Mouse (Mus musculus): ENCODE results near the gene Hcn4. TPM values are rescaled to one million over a fixed set of nuclear protein-coding genes. Genes with fewer than 3 reads are reported as not detected.

Hcn4 gene
- total RNA-seq, 4 experiments from 2014 or later = 5.5 to 11.1 (median 7.2) TPM

DNA sequence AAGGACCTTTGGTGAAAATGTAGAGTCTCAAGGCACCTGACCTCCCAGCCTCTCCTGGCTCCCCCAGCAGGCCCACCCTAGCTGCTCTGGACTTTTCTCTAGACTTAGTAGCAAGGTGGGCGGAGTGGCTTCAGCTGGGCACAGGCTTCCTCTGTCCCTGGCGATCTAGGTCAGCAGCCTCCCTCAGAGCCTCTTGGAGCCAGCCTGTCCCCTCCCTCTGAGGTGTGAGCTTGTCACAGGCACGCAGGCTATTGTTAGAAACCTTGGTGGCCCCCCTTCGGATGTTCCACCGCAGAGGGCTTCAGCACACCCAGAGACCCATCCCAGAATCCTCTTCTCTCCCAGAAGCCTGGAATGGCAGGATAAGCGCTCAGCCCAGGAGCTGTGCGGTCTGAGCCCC, 24.5 kb downstream of the Hcn4 start:
- DNase-seq (ENCODE audit: low spot score) = peak; percentile 49

DNA sequence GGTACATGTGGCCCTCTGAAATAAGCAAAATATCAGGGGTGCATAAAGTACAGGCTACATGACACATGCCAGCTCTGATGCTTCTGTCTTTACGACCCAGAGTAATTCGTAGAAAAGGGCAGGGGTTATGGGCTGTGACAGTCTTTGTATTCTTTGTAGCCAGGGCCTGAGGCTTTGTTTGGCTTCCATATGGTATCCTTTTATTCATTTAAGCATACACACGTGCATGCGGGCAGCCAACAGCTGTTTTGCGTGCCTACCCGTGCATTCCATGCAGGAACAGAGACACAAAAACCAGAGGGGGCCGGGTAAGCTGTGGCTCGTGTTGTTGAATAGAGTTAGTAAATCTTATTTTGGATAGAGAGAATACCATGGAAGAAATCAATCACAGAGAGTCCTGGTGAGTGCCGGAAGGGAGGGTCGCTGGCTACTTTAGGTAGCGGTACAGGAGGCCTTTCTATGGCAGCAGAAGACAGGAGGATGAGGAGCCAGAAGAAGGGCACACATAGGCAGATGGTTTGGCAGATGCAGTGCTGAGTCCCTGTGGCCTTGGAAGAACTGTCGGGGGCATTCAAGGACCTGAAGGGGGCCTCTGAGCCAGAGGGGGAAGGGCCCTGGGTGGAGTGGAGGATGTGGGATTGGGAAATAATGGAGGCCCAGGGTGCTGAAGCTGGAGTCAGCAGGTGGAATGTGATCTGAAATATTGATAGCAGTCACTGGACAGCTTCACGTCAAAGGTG, 26.5 kb downstream of the Hcn4 start:
- DNase-seq (ENCODE audit: low spot score) = no peak

DNA sequence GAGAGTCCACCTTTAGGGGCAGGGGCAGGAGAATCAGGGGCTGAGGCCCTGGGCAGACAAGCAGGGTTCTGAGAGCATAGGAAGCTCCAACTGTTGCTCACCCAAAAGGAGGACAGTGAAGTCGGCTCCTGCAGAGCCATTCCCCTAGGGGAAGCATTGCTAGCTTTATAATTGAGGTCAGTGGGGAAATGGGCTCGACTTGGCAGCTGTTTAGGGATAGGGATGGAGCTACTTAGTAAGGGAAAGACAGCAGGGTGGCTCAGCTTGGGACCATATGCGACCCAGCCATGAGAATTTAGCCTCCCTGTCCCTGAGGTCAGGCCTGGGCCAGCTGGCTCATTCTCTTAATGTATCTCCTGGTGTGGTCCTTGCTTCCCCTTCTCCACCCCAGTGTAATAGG, 31.7 kb downstream of the Hcn4 start:
- no peak for DNase-seq (ENCODE audit: low spot score)

- DNase-seq (ENCODE audit: low spot score) = no peak
Observed at GRCm38 (mm10) chr9:58859080-58859635, 35.9 kb downstream of the Hcn4 start.

GRCm38 (mm10) chr9:58863826-58864225, 40.6 kb downstream of the Hcn4 start:
- DNase-seq (ENCODE audit: low spot score) = no peak

DNA sequence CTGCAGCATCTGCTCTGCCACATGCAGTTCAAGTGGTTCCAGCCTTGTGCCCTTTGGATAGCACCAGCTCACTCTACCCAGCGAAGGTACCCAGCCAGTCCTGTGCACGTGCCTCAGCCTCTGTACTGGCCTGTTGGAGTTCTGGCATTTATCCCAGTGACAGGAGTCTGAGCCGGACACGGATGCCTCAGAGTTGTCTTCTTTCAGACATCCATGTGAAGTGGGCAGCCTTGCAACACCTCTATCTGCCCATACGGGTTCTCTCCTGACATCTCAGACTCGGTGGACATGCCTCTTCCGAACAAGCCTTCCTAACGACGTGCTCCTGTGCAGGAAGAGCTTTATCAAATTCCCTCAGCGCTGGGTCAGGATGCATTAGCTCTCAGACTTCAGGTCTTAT, 47.9 kb downstream of the Hcn4 start:
- no peak for DNase-seq (ENCODE audit: low spot score)

DNA sequence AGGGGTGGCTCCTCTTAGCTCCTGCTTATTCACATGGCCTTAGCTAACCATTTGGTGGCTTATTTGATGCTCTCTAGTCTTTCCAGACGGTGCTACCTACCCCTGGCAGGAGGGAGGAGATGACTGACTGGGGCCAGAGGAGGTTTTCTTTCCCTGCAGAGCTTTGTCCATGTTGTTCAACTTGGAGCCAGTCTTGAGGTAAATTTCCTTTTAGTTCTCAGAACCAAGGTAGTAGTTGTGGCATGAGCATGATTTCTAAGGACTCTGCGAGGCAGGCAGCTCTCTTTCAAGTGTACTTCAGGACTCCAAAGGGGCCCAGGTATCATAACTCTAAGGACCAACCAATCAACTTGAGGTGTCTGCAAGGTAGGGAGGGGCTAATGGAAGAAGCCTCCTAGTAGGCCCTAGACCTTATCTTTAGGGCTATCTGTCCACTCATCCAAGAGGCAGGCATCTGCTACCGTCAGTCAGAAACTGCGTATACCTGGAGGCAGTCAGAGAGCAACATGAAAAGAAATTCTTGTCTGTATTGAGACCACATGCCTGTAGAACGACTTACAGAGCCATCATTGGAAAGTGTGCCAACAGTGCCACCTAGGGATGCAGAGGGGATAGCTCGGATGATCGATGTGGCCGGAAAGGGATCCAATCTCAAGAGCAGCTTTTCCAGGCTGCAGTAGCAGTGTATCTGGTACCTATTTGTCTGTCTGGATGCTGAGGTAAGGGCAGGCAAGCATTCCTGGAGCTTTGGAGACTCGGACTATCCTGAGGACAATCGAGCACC, 50.5 kb downstream of the Hcn4 start:
- peak; percentile 46 for DNase-seq (ENCODE audit: low spot score)

GRCm38 (mm10) chr9:58874354-58874753, 51.1 kb downstream of the Hcn4 start:
- DNase-seq (ENCODE audit: low spot score) = no peak

DNA sequence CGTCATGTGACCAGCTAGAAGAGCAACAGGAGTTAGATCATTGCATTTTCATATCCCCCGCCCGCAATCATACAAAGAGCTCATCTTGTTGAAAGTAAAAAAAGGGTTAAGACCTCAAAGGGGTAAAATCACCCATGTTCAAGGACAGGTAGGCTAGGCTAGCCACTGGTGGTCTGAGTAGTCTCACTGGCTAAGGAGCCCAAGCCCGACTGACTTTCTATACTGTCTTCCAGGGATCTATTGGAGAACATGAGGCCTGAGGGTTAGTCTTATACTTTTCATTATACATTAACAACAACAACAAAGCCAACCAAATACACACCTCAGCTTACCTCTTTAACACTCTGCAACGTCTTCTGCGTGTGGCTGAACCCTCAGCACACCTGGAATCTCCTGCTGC, 52.2 kb downstream of the Hcn4 start:
- no peak for DNase-seq (ENCODE audit: low spot score)

DNA sequence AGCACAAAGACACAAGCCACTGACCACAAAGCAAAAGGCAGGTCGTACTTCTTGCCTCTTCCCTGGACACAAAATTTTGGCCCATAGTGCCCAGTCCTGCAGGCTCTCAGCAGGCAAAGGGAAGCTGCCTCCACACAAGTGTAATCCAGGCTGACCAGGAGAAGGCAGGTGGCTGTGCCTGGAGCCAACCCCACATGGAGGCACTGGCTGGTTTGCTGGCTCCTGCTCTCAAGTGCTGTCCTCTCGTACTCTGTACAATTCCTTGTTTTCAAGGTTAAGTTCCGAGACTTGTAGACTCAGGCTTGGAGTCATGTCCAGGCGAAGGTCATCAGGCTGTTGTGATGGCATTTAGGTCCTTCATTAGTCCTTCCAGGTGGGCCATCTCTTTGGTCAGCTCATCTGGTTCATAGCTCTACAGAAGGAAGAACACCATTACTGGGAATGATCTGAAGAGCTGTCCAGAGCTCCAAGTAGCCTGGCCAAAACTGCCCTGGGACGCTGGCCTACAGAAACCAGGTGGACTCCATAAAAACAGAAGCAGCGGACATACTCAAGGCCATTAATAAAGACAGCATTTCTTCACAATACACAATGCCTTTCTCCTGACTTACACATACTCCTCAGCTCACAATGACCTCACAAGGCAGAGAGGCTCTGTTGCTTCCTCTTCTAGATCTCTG, 53.9 kb downstream of the Hcn4 start:
- DNase-seq (ENCODE audit: low spot score) = no peak

GRCm38 (mm10) chr9:58879836-58880235, 56.6 kb downstream of the Hcn4 start:
- DNase-seq (ENCODE audit: low spot score) = no peak

GRCm38 (mm10) chr9:58882686-58883085, 59.5 kb downstream of the Hcn4 start:
- DNase-seq (ENCODE audit: low spot score) = no peak

DNA sequence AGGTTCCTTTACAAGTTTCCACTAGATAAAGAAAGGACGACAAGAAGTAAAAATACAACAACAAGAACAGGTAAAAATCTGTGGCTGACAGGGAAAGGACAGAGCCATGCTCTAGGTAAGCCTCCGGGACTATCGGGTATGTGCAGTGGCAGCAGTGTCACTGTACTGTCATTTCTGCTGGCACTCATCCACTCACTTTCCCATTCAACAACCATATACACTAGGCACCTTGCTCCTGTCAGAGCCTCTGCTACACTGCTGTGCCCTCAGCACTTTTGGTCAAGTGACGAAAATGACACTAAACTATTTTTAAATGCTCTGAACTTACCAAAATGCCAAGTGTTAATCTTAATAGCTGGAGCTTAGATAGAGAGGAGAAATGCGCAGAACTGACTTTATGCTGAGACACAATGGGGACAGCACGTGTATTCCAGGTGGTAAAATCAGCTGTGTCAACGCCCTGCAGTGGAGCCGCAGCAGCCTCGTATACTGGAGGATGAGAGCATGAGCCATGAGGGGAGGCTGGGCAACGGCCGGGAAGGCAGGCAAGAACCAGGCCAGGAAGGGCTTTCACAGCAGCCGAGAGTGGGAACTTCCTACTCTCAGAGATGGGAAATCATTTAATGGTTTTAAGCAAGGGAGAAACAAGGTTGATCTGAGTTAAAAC, 66.7 kb downstream of the Hcn4 start:
- DNase-seq (ENCODE audit: low spot score) = no peak

GRCm38 (mm10) chr9:58890893-58891292, 67.7 kb downstream of the Hcn4 start:
- no peak for DNase-seq (ENCODE audit: low spot score)

- DNase-seq (ENCODE audit: low spot score) = no peak
Observed at GRCm38 (mm10) chr9:58891840-58892640, 68.8 kb downstream of the Hcn4 start.

DNA sequence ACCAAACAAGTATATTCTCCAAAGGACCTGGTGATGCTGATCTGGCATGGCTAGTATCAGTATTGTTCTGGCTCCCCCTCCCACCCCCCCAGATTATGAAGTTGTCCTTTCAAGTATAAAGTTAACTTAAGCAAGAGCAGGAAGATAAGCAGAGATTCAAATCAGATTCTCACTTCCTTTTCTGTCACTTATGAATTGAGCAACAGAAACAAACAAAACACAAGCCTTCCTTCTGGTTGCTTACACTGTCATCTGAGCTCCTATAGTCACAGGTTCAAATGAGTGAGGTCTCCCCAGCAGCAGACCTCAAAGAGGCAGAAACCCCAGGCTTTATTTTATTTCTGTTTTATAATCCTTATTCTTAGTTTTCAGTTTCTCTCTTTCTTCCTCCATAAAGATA, 76.4 kb downstream of the Hcn4 start:
- DNase-seq (ENCODE audit: low spot score) = no peak

- peak; percentile 42 for DNase-seq (ENCODE audit: low spot score)
Observed at GRCm38 (mm10) chr9:58902869-58903585, 79.8 kb downstream of the Hcn4 start.

Data from heart, adult 8-10 months (tissue).